Mouse (Mus musculus): ENCODE measurements around the gene Chrnb1. TPM values are rescaled to one million over a fixed set of nuclear protein-coding genes. Genes with fewer than 3 reads are reported as not detected.

The Chrnb1 gene
- total RNA-seq, 2 experiments from 2014 or later = 3.6 to 4.3 TPM

DNA sequence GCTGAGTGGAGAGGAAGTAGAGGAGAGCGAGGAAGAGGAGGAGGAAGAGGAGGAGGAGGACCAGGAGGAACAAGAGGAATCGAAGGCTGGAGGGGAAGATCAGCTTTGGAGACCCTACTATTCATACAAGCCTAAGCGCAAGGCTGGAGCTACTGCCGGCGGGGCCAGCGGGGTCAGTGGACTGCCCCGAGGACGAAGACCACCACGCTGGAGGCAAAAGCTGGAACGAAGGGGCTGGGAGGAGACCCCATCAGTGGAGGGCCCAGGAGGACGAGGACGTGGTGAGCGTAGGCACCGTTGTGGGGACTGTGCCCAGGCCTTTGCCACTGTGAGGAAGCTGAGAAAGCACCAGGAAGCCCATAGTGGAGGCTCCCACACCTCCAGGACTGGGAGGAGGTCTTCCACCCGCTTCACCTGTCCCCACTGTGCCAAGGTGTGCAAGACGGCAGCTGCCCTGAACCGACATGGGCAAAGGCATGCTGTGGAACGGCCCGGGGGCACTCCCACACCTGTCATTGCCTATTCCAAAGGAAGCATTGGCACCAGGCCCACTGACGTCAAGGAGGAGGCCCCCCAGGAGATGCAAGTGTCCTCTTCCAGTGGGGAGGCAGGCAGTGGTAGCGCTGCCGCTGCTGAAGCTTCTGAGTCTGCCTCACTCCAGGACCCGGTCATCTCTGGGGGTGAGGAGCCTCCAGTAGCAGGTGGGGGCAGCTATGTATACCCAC lies 17.3 kb downstream of the Chrnb1 start:
- DNase-seq = no peak
- intact Hi-C loops (cut with DNase I) = no loop called here

GRCm38 (mm10) chr11:69777504-69778257 lies 18.1 kb downstream of the Chrnb1 start:
- DNase-seq = no peak
- intact Hi-C loops (cut with DNase I) = no loop called here

DNA sequence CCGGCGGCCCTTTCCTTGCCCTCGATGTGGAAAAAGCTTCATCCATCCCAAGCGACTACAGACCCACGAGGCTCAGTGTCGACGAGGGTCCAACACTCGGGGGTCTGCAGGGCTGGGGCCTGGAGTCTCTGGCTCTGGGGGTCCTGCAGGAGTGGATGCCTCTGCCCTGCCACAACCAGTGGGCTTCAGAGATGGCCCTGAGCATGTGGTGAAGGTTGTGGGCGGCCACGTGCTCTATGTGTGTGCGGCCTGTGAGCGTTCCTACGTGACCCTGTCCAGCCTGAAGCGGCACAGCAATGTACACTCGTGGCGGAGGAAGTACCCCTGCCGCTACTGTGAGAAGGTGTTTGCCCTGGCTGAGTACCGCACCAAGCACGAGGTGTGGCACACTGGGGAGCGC lies 19.3 kb downstream of the Chrnb1 start:
- no peak for DNase-seq
- intact Hi-C loops (cut with DNase I) = no loop called here

DNA sequence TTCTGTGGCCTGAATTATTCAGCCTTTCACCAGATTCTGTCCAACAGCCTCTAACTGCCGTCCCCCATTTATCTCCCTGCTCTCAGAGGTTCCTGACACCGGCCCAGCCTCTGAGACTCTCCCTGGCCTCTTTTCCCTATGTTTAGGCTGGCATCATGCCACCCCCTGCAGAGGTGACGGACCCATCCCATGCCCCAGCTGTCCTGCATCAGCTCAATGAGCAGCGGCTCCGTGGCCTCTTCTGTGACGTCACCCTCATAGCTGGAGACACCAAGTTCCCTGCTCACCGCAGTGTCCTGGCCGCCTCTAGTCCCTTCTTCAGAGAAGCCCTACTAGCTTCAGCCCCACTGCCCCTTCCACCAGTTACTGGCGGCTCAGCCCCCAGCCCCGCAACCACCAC lies 20.0 kb downstream of the Chrnb1 start:
- DNase-seq = no peak
- intact Hi-C loops (cut with DNase I) = no loop called here

- intact Hi-C loops (cut with DNase I) = no loop called here
- DNase-seq = no peak
These were observed 20.8 kb downstream of the Chrnb1 start for GRCm38 (mm10) chr11:69774961-69775360.

DNA sequence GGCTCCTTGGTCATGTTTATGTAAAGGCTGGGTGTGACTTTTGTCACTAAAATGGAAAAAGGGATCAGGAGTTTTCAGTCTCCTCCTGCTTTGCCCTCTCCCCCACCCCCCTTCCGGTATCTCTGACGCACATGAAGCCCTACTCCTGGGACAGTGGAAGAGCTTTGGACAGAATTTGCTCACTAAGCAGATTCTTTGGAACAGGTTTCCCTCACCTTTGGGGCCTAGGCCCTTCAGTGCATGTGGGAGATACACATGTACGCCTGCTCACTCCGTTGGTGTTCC lies 28.2 kb downstream of the Chrnb1 start:
- intact Hi-C loops (cut with DNase I) = loop anchor here (2.0 kb wide), 3 partner anchors 17 to 35 kb away; partner anchors contain the start of gene Chrnb1
- no peak for DNase-seq

DNA sequence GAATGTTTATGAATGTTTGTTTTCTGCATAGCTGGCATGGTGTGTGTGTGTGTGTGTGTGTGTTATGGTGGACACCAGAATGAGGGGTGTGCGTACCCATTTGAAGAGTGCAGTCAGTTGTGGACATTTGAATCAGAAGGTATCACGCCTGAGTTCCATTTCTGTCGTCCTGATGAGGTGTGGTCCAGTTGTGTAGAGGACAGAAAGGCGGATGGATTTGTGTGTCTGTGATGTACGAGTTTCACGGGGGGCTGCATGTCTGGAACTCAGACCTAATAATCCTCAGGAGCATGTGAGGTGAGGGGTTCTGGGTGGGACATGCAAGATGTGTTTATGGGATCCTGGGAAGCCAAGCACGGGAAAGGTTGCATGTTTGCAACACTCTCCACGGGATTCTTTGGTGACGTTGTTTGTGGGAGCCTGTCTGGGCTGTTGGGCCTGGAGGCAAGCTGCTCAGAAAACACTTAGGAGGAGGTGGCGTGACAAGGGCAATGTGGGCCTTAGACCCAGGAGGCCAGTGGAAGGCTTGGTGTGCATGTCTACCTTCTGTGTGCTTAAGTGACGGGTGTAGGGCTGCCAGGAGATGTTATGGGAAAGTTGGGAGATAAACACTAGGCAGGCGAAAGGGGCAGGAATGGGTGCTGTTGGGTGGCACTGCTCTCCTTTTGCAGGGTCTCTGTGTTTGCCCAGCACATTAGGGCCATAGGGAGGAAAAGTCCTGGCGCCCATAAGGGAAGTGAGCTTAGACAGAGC lies 28.7 kb downstream of the Chrnb1 start:
- intact Hi-C loops (cut with DNase I) = loop anchor here (2.0 kb wide), 3 partner anchors 18 to 36 kb away; partner anchors contain the start of gene Chrnb1
- DNase-seq = no peak

GRCm38 (mm10) chr11:69766126-69766609 lies 29.6 kb downstream of the Chrnb1 start:
- intact Hi-C loops (cut with DNase I) = loop anchor here (2.0 kb wide), 3 partner anchors 19 to 37 kb away; partner anchors contain the start of gene Chrnb1
- DNase-seq = peak in 1 of 2 experiments; percentile 74

DNA sequence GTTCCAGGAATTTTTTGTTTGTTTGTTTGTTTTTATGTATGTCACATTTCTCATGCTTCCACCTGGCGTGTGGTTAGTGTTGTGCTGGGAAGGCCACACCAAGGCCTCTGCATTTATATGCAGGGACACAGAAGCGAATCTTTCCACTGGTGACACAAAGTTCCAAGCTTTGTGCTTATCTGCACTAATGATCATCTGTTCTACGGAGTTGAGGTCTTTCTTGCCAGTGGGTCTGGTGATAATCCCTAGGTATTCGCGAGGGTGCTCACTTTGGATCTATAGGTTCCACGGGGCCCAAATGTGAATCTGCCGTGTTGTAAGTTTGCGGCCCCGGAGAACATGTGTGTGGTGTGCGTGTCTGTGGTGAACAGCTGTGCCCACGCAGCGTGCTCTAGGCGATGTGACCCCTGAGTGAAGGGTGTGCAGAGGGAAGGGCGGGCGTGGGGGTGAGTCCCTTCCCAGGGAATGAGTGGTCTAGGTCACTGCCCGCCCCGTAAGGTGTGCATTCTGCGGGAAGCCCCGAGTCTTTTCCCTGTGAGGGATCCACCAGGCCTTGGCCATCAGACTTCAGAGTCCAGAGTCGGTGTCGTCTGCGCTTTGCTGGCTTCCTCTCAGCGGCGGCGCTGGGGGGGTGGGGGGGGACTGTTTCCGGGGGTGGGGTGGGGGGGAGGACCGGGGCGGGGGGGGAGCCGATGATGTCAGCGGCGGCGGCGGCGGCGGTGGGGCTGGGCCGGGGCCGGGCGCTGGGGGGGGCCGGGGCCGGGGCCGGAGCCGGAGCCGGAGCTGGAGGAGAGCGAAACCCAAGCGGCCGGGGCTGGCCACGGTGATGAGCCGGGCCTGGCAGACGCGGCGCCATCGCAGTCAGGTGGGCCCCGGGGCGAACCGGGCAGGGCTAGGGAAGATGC lies 30.3 kb downstream of the Chrnb1 start, which contains the start of gene Zbtb4:
Zbtb4 (plus strand) TSS at position 692 of the 905 bp plus-strand sequence.
- DNase-seq = peak; percentile 53 to 79
- intact Hi-C loops (cut with DNase I) = loop anchor here (2.0 kb wide), 4 partner anchors 19 to 111 kb away; partner anchors contain the start of gene Chrnb1

DNA sequence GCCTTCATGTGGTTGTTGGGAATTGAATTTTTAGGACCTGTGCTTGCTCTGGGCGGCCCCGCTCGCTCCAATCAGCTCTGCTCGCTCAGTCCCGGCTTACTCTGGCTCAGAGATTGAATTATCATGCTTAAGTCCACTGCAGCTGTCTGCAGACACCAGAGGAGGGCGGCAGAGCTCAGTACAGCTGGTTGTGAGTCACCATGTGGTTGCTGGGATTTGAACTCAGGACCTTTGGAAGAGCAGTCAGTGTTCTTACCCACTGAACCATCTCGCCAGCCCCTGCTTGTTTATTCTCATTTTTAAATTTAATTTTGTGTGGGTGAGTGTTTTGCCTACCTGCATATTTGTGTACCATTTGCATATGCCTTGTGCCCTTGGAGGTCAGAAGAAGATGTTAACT lies 32.2 kb downstream of the Chrnb1 start:
- intact Hi-C loops (cut with DNase I) = no loop called here
- no peak for DNase-seq

DNA sequence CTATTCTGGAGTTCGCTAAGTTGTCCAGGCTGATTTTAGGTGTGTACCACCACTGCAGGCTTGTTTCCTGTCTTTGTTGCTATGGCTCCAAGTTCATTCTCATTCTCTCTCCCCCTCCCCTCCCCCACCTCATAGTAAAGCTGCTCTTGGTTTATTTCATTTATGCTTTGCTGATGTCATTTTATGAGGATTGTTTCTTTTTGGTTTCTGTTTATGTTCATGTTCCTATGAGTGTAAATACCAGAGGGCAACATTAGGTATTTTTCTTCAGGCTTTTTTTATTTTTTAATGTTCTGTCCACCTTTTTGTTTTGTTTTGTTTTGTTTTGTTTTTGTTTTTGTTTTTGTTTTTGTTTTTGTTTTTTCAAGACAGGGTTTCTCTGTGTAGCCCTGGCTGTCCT lies 33.9 kb downstream of the Chrnb1 start, which contains the start of gene Slc35g3:
Slc35g3 (minus strand) TSS at position 101 of the 400 bp plus-strand sequence.
- intact Hi-C loops (cut with DNase I) = no loop called here
- DNase-seq = no peak

GRCm38 (mm10) chr11:69760901-69761200 lies 34.9 kb downstream of the Chrnb1 start:
- intact Hi-C loops (cut with DNase I) = no loop called here

DNA sequence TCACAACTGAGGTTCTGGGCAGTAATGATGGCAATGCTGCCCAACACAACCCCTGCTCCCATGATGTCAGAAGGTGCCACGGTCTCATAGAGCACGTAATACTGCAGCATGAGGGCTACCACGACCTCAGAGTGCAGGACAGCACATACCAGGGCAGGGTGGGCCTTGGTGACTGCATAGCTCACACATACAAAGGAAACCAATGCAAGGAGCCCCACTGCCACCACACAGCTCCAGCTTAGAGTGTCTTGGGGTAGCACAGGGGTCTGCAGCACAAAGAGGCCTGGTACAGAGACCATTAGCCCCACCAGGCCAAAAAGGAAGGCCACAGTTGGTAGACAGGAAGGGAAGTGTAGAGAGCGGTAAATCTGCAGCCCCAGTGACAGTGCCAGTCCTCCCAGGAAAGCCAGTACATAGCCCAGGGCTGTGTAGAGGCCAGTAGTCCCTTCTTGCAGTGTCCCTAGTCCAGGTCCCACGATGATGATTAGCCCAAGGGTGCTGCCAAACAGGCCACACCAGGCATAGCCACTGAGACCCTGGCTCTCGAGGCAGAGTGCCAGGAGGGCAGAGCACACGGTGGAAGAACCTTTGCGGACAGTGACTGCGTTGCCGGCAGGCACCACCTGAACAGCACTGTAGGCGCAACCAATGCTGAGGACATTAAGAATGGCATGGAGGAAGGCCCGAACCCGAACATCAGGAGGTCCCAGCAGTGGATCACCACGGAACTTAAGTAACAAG lies 35.4 kb downstream of the Chrnb1 start:
- intact Hi-C loops (cut with DNase I) = no loop called here
- no peak for DNase-seq

More at GRCm38 (mm10) chr11:69760901-69761200, 34.9 kb downstream of the Chrnb1 start:
- no peak for DNase-seq

DNA sequence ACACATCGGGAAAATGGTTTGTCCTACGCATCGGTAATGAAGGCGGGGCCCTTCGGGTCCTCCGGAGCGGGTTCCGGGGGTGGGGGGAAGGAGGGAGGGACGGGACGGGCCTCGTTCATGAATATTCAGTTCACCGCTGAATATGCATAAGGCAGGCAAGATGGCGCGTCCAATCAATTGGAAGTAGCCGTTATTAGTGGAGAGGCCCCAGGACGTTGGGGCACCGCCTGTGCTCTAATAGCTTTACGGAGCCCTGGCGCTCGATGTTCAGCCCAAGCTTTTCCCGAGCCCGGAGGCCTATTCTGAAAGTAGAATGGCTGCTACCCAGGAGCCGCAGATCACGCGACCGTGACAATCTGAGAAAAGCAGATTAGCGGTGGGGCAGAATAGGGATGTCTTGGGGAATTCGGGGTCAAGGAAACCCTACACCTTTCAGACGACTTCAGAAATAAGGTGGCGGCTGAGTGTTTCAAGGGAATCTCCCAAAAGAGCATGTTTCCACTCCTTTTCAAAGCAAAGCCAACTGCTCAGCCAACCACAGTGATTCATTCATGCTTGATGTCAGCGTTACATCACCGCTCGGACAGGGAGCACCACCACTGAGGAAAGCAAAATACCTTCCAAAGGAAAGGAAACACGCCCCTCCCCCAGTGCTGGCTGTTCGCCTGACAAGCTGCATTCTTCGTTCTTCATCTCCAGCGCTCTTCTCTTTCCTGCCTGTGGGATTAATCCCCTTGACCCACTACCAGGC lies 36.6 kb downstream of the Chrnb1 start:
- peak; percentile 76 to 84 for DNase-seq
- intact Hi-C loops (cut with DNase I) = loop anchor here (1.0 to 2.0 kb wide), 4 partner anchors 44 to 162 kb away; partner anchors contain the start of genes Eif5a, Kctd11 and Plscr3

- peak; percentile 99 for DNase-seq
- intact Hi-C loops (cut with DNase I) = loop anchor here (1.0 to 2.0 kb wide), 4 partner anchors 44 to 163 kb away; partner anchors contain the start of genes Eif5a, Kctd11 and Plscr3
These were observed 37.2 kb downstream of the Chrnb1 start, which contains the start of gene Polr2a for GRCm38 (mm10) chr11:69758478-69758970. Gene Polr2a, minus strand, starts transcription at chr11:69758637.

- peak; percentile 99 for DNase-seq
- intact Hi-C loops (cut with DNase I) = loop anchor here (1.0 to 2.0 kb wide), 4 partner anchors 45 to 163 kb away; partner anchors contain the start of genes Eif5a, Kctd11 and Plscr3
These were observed 37.7 kb downstream of the Chrnb1 start for GRCm38 (mm10) chr11:69758090-69758456.

GRCm38 (mm10) chr11:69757303-69758089 lies 38.2 kb downstream of the Chrnb1 start:
- intact Hi-C loops (cut with DNase I) = loop anchor here (1.0 to 2.0 kb wide), 4 partner anchors 45 to 164 kb away; partner anchors contain the start of genes Eif5a, Kctd11 and Plscr3
- DNase-seq = no peak
